Mouse (Mus musculus) layer of hippocampus, postnatal 36 days (tissue): ENCODE results near the gene Mcee. TPM values are rescaled to one million over a fixed set of nuclear protein-coding genes. Genes with fewer than 3 reads are reported as not detected.

Experiments used
- DNase-seq, 2 experiments: peaks; one replicate each; pipeline ENCODE4 v3.0.0; 2022
- total RNA-seq, 2 experiments: library from RNA; stranded (reverse); gene quantifications; 2 replicates each; pipeline ENCODE4 v1.2.3; 2021

Gene Mcee
- 10 to 100 TPM; 45.1 to 51.9 TPM for total RNA-seq

- DNase-seq = peak; percentile 94
Measured at GRCm38 (mm10) chr7:64392122-64392818, at the start of gene Mcee, which contains the start of gene Mphosph10. Gene Mcee, plus strand, starts transcription at chr7:64392607. Gene Mphosph10, minus strand, starts transcription at chr7:64392268.

GRCm38 (mm10) chr7:64347813-64348212, 44.6 kb upstream of the Mcee start:
- no peak for DNase-seq

- DNase-seq = peak; percentile 38 to 46
Measured at GRCm38 (mm10) chr7:64349147-64349861, 43.1 kb upstream of the Mcee start.

- peak; percentile 83 to 84 for DNase-seq
Measured at GRCm38 (mm10) chr7:64351087-64351486, 41.3 kb upstream of the Mcee start.

- DNase-seq = no peak
Measured at GRCm38 (mm10) chr7:64354206-64354605, 38.2 kb upstream of the Mcee start.

- no peak for DNase-seq
Measured at GRCm38 (mm10) chr7:64356661-64357060, 35.7 kb upstream of the Mcee start.

GRCm38 (mm10) chr7:64357405-64357804, 35.0 kb upstream of the Mcee start:
- DNase-seq = peak; percentile 65 to 73

- DNase-seq = no peak
Measured at GRCm38 (mm10) chr7:64358666-64359065, 33.7 kb upstream of the Mcee start.

GRCm38 (mm10) chr7:64359943-64360585, 32.3 kb upstream of the Mcee start:
- no peak for DNase-seq

GRCm38 (mm10) chr7:64360586-64360945, 31.8 kb upstream of the Mcee start:
- DNase-seq = peak; percentile 60 to 61

GRCm38 (mm10) chr7:64365863-64366262, 26.5 kb upstream of the Mcee start:
- DNase-seq = no peak

- DNase-seq = no peak
Measured at GRCm38 (mm10) chr7:64369841-64370240, 22.6 kb upstream of the Mcee start.

GRCm38 (mm10) chr7:64371940-64372878, 20.2 kb upstream of the Mcee start:
- DNase-seq = no peak

GRCm38 (mm10) chr7:64373147-64373829, 19.1 kb upstream of the Mcee start:
- no peak for DNase-seq

GRCm38 (mm10) chr7:64373830-64374562, 18.4 kb upstream of the Mcee start, which contains the start of gene Fan1:
Gene Fan1, minus strand, starts transcription at chr7:64374095.
- peak; percentile 90 to 91 for DNase-seq

GRCm38 (mm10) chr7:64391479-64391878, 928 bp upstream of the Mcee start:
- no peak for DNase-seq

GRCm38 (mm10) chr7:64392819-64393151, 378 bp downstream of the Mcee start:
- DNase-seq = no peak

GRCm38 (mm10) chr7:64400725-64401124, 8.3 kb downstream of the Mcee start:
- DNase-seq = no peak

- DNase-seq = no peak
Measured at GRCm38 (mm10) chr7:64402452-64402851, 10.0 kb downstream of the Mcee start.

GRCm38 (mm10) chr7:64403989-64404388, 11.6 kb downstream of the Mcee start:
- DNase-seq = no peak

GRCm38 (mm10) chr7:64424861-64425260, 32.5 kb downstream of the Mcee start:
- DNase-seq = no peak
